Mouse (Mus musculus) midbrain, embryonic 13.5 days (tissue): ENCODE measurements around the gene Aipl1. TPM values are rescaled to one million over a fixed set of nuclear protein-coding genes. Genes with fewer than 3 reads are reported as not detected.
A peak's percentile ranks its signal among the peaks of the same experiment; 100 is the strongest.

Source experiments
- ATAC-seq: fragments of 200-750 bp; cut with Nextera tagmentation; 2 replicates; pipeline ENCODE4 v1.8.0; 2017; ENCODE audit warnings: mild to moderate bottlenecking, moderate TSS enrichment, moderate library complexity
- H3K27ac ChIP-seq: fragments of 300-500 bp; sonication (generic); 2 replicates; pipeline ENCODE4 v1.5.1; 2015; ENCODE audit warnings: inconsistent platforms, mild to moderate bottlenecking, moderate library complexity
- H3K27me3 ChIP-seq: fragments of 300-500 bp; sonication (generic); 2 replicates; pipeline ENCODE4 v1.6.1; 2015; ENCODE audit warnings: mild to moderate bottlenecking, inconsistent platforms
- H3K36me3 ChIP-seq: fragments of 300-500 bp; sonication (generic); 2 replicates; pipeline ENCODE4 v1.6.1; 2015; ENCODE audit warnings: mild to moderate bottlenecking, inconsistent platforms
- H3K4me1 ChIP-seq: fragments of 300-500 bp; sonication (generic); replicated peaks from 2 replicates; pipeline ENCODE4 v1.6.1; 2015; ENCODE audit warnings: inconsistent platforms
- H3K4me2 ChIP-seq: fragments of 300-500 bp; sonication (generic); replicated peaks from 2 replicates; pipeline ENCODE4 v1.6.1; 2015; ENCODE audit warnings: moderate library complexity, mild to moderate bottlenecking, inconsistent platforms
- H3K4me3 ChIP-seq: fragments of 300-500 bp; sonication (generic); replicated peaks from 2 replicates; pipeline ENCODE4 v1.5.1; 2015; ENCODE audit warnings: mild to moderate bottlenecking, inconsistent platforms
- H3K9ac ChIP-seq: fragments of 300-500 bp; sonication (generic); replicated peaks from 2 replicates; pipeline ENCODE4 v1.6.1; 2015; ENCODE audit warnings: mild to moderate bottlenecking, inconsistent platforms
- H3K9me3 ChIP-seq: fragments of 300-500 bp; sonication (generic); 2 replicates; pipeline ENCODE4 v1.6.1; 2016; ENCODE audit warnings: mild to moderate bottlenecking, inconsistent platforms
- WGBS: fragments of 180-500 bp; shearing (Covaris S2); methylation state at CpG from one replicate; pipeline ENCODE4 v1.1.7; 2015; 5-methylcytosine and 5-hydroxymethylcytosine counted together
- polyA plus RNA-seq: library from polyadenylated mRNA; unstranded; fragments of >200 nt; fragmentation: Nextera tagmentation; extraction: Ambion mirVana; gene quantifications from 2 replicates; pipeline ENCODE4 v1.2.1, GENCODE M21; 2015

Aipl1 gene
- polyA plus RNA-seq, 1 experiment from 2014 or later: 0.43 TPM

- H3K27ac ChIP-seq: no peak overlapping the region
- peak; percentile 47; the same call in 1 of the 2 replicates for ATAC-seq
- H3K4me1 ChIP-seq: peaks cover 6% of the 10 kb centered on the region; the same call in 1 of the 2 replicates
- WGBS: 22% methylated on average over 23 of the region's 23 CpGs
- no peaks in the 10 kb centered on the region for H3K36me3 ChIP-seq
- no peaks in the 10 kb centered on the region for H3K9me3 ChIP-seq
- H3K9ac ChIP-seq: no peak overlapping the region
- H3K27me3 ChIP-seq: peaks cover 19% of the 10 kb centered on the region
- no peak overlapping the region for H3K4me3 ChIP-seq
- H3K4me2 ChIP-seq: no peak overlapping the region
These were observed 8.2 kb downstream of the Aipl1 start for GRCm38 (mm10) chr11:72029143-72029542.

- no peak for ATAC-seq
- no peaks in the 10 kb centered on the region for H3K9me3 ChIP-seq
These were observed 9.5 kb downstream of the Aipl1 start for GRCm38 (mm10) chr11:72027836-72028235.

GRCm38 (mm10) chr11:72026516-72026915 is 10.8 kb downstream of the Aipl1 start:
- ATAC-seq: no peak
- no peak overlapping the region for H3K4me3 ChIP-seq
- peaks cover 15% of the 10 kb centered on the region for H3K4me1 ChIP-seq
- H3K4me2 ChIP-seq: no peak overlapping the region
- no peaks in the 10 kb centered on the region for H3K9me3 ChIP-seq
- no peak overlapping the region for H3K27ac ChIP-seq
- peaks cover 19% of the 10 kb centered on the region for H3K27me3 ChIP-seq
- 86% methylated on average over 9 of the region's 9 CpGs for WGBS
- H3K9ac ChIP-seq: no peak overlapping the region
- no peaks in the 10 kb centered on the region for H3K36me3 ChIP-seq

More at GRCm38 (mm10) chr11:72027836-72028235, 9.5 kb downstream of the Aipl1 start:
- Histone ChIP-seq H3K36me3 (no peaks in the 10 kb centered on the region), H3K4me3 (no peak overlapping the region), H3K27ac (no peak overlapping the region), H3K27me3 (peaks cover 19% of the 10 kb centered on the region), H3K4me1 (peaks cover 15% of the 10 kb centered on the region), H3K9ac (no peak overlapping the region), H3K4me2 (no peak overlapping the region)
- 79% methylated on average over 9 of the region's 9 CpGs for WGBS

- 41% methylated on average over 5 of the region's 5 CpGs for WGBS
These were observed 11.5 kb downstream of the Aipl1 start for GRCm38 (mm10) chr11:72025843-72026242.

GRCm38 (mm10) chr11:72024193-72024781 is 13.0 kb downstream of the Aipl1 start:
- ATAC-seq: peak; percentile 31; the same call in 1 of the 2 replicates
- Histone ChIP-seq H3K4me2 (no peak overlapping the region), H3K9ac (no peak overlapping the region), H3K4me3 (no peak overlapping the region), H3K9me3 (no peaks in the 10 kb centered on the region), H3K27ac (no peak overlapping the region), H3K36me3 (no peaks in the 10 kb centered on the region), H3K4me1 (peaks cover 14% of the 10 kb centered on the region), H3K27me3 (peaks cover 10% of the 10 kb centered on the region)
- 27% methylated on average over 5 of the region's 5 CpGs for WGBS

More at GRCm38 (mm10) chr11:72025843-72026242, 11.5 kb downstream of the Aipl1 start:
- H3K4me3 ChIP-seq: no peak overlapping the region
- ATAC-seq: no peak
- H3K27ac ChIP-seq: no peak overlapping the region
- H3K27me3 ChIP-seq: peaks cover 19% of the 10 kb centered on the region
- no peak overlapping the region for H3K4me2 ChIP-seq
- no peak overlapping the region for H3K9ac ChIP-seq
- no peaks in the 10 kb centered on the region for H3K36me3 ChIP-seq
- H3K9me3 ChIP-seq: no peaks in the 10 kb centered on the region
- H3K4me1 ChIP-seq: peaks cover 15% of the 10 kb centered on the region

GRCm38 (mm10) chr11:72023581-72023980 is 13.7 kb downstream of the Aipl1 start:
- Histone ChIP-seq H3K4me3 (no peak overlapping the region), H3K4me2 (no peak overlapping the region), H3K27ac (0 out of 2 replicates have a peak overlapping the region, but pooled peaks have one; percentile 14), H3K27me3 (peaks cover 6% of the 10 kb centered on the region; the same call in 1 of the 2 replicates), H3K36me3 (no peaks in the 10 kb centered on the region), H3K9ac (no peak overlapping the region), H3K9me3 (no peaks in the 10 kb centered on the region), H3K4me1 (peaks cover 12% of the 10 kb centered on the region; the same call in 1 of the 2 replicates)
- 40% methylated on average over 9 of the region's 10 CpGs for WGBS
- ATAC-seq: no peak

- H3K4me2 ChIP-seq: no peak overlapping the region
- H3K9me3 ChIP-seq: no peaks in the 10 kb centered on the region
- peaks cover 19% of the 10 kb centered on the region; the same call in 1 of the 2 replicates for H3K4me1 ChIP-seq
- WGBS: 85% methylated on average over 6 of the region's 6 CpGs
- peaks cover 6% of the 10 kb centered on the region; the same call in 1 of the 2 replicates for H3K27me3 ChIP-seq
- no peak overlapping the region for H3K9ac ChIP-seq
- ATAC-seq: no peak
- H3K36me3 ChIP-seq: no peaks in the 10 kb centered on the region
- H3K27ac ChIP-seq: no peak overlapping the region
- no peak overlapping the region for H3K4me3 ChIP-seq
These were observed 14.5 kb downstream of the Aipl1 start for GRCm38 (mm10) chr11:72022827-72023226.

- 85% methylated on average over 4 of the region's 4 CpGs for WGBS
These were observed 16.3 kb downstream of the Aipl1 start for GRCm38 (mm10) chr11:72021015-72021414.

GRCm38 (mm10) chr11:72017253-72017601 is 20.1 kb downstream of the Aipl1 start:
- 76% methylated on average over 9 of the region's 9 CpGs for WGBS
- H3K4me3 ChIP-seq: no peak overlapping the region
- no peak for ATAC-seq
- no peak overlapping the region for H3K4me2 ChIP-seq
- peaks cover 19% of the 10 kb centered on the region for H3K4me1 ChIP-seq
- peaks cover 3% of the 10 kb centered on the region; the same call in 1 of the 2 replicates for H3K27me3 ChIP-seq
- no peak overlapping the region for H3K9ac ChIP-seq
- H3K9me3 ChIP-seq: no peaks in the 10 kb centered on the region
- H3K36me3 ChIP-seq: no peaks in the 10 kb centered on the region
- no peak overlapping the region for H3K27ac ChIP-seq

More at GRCm38 (mm10) chr11:72021015-72021414, 16.3 kb downstream of the Aipl1 start:
- peaks cover 24% of the 10 kb centered on the region; the same call in 1 of the 2 replicates for H3K4me1 ChIP-seq
- no peaks in the 10 kb centered on the region for H3K36me3 ChIP-seq
- no peak overlapping the region for H3K9ac ChIP-seq
- no peak for ATAC-seq
- H3K27ac ChIP-seq: no peak overlapping the region
- 0 out of 2 replicates have a peak, but pooled peaks cover 3% of the 10 kb centered on the region for H3K27me3 ChIP-seq
- no peak overlapping the region for H3K4me2 ChIP-seq
- no peaks in the 10 kb centered on the region for H3K9me3 ChIP-seq
- no peak overlapping the region for H3K4me3 ChIP-seq

GRCm38 (mm10) chr11:72016518-72017252 is 20.6 kb downstream of the Aipl1 start:
- Histone ChIP-seq H3K4me3 (no peak overlapping the region), H3K36me3 (no peaks in the 10 kb centered on the region), H3K9ac (no peak overlapping the region), H3K27ac (no peak overlapping the region), H3K4me2 (no peak overlapping the region), H3K4me1 (peaks cover 25% of the 10 kb centered on the region), H3K9me3 (no peaks in the 10 kb centered on the region), H3K27me3 (peaks cover 3% of the 10 kb centered on the region; the same call in 1 of the 2 replicates)
- no peak for ATAC-seq
- 83% methylated on average over 13 of the region's 13 CpGs for WGBS

GRCm38 (mm10) chr11:72014674-72015073 is 22.6 kb downstream of the Aipl1 start:
- 55% methylated on average over 4 of the region's 4 CpGs for WGBS
- H3K36me3 ChIP-seq: no peaks in the 10 kb centered on the region
- no peak overlapping the region for H3K4me2 ChIP-seq
- no peak overlapping the region for H3K27ac ChIP-seq
- no peak overlapping the region for H3K4me3 ChIP-seq
- no peak for ATAC-seq
- H3K4me1 ChIP-seq: peaks cover 41% of the 10 kb centered on the region
- peaks cover 1% of the 10 kb centered on the region; the same call in 1 of the 2 replicates for H3K27me3 ChIP-seq
- H3K9ac ChIP-seq: no peak overlapping the region
- H3K9me3 ChIP-seq: no peaks in the 10 kb centered on the region

- no peak overlapping the region for H3K4me3 ChIP-seq
- H3K9me3 ChIP-seq: no peaks in the 10 kb centered on the region
- no peak for ATAC-seq
- H3K4me1 ChIP-seq: peaks cover 30% of the 10 kb centered on the region
- 64% methylated on average over 1 of the region's 1 CpGs for WGBS
- peaks cover 5% of the 10 kb centered on the region; the same call in 1 of the 2 replicates for H3K27me3 ChIP-seq
- no peak overlapping the region for H3K9ac ChIP-seq
- peak overlapping the region; percentile 67 for H3K27ac ChIP-seq
- peak overlapping the region; percentile 26; the same call in 1 of the 2 replicates for H3K4me2 ChIP-seq
- H3K36me3 ChIP-seq: no peaks in the 10 kb centered on the region
These were observed 25.4 kb downstream of the Aipl1 start for GRCm38 (mm10) chr11:72011955-72012354.
